ENCODE assay signal across 7 mouse cellular contexts in the genomic region with DNA sequence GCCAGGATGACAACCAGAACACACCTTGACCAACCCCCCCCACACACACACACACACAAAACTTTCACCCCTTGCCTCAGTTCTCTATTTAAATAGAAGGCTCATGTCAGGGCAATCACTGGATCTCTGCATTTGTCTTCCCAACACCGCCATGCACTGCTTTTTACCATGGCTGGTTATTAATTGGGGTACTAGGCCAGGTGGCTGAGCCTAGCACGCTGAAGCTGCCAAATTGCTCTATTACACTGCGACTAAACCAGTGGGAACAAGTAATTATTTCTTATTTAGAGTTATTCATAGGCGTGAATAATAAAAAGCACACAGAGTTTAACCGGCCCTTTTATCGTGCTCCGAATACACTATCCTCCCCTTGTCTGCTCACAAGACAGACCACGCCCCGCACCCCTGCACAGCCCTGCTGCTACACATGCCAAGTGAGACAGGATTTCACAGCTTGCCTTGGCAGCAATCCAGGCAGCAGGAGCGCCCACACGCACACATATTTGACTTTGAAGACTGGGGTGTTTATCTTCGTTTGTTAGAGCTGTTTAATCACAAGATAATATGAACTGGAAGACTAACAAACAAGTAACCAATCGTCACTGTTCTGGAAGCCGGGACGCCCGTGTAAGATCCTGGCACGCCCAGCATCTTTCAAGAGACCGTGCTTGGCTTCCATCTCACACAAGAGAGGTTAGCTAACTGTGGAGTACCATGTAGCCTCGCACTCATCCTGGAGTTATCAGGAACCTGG. TPM values are rescaled to one million over a fixed set of nuclear protein-coding genes. Genes with fewer than 3 reads are reported as not detected.
DNase-seq lines count a peak whose midpoint lies in the region; ATAC-seq and TF ChIP-seq lines count a peak whose summit lies in the region.

No protein-coding gene starts in this region.

- H3K27me3 ChIP-seq in midbrain, postnatal 0 days (ENCODE audit: insufficient read depth, low read length), result no peaks in the 10 kb centered on the region

- no peak overlapping the region for H3K27ac ChIP-seq in midbrain, postnatal 0 days (ENCODE audit: low read depth, low read length)

- peak; percentile 71 for ATAC-seq in midbrain, postnatal 0 days (ENCODE audit: low FRiP score)

- DNase-seq in adrenal gland, postnatal 25 days, result peak; percentile 34
- DNase-seq in cerebellum, postnatal 36 days, result peak; percentile 63 to 69
- peak; percentile 56 to 66 for DNase-seq in heart, adult 18-20 months
- DNase-seq in kidney, adult 8-10 months, result peak; percentile 20 to 24
- DNase-seq in left cerebral cortex, postnatal 36 days (ENCODE audit: low spot score in 2 of 2), result peak; percentile 51 to 63
- peak; percentile 69 for DNase-seq in midbrain, postnatal 0 days (ENCODE audit: low spot score)
- DNase-seq in urinary bladder, adult 2 months (ENCODE audit: low spot score), result peak; percentile 24

- no peaks in the 10 kb centered on the region for H3K4me1 ChIP-seq in midbrain, postnatal 0 days (ENCODE audit: insufficient read depth, low read length)

- intact Hi-C loops in left cerebral cortex, postnatal 36 days (cut with DNase I), result no loop called here

- TF ChIP-seq CTCF in midbrain, postnatal 0 days (IDR thresholded peaks at IDR 0.05), result no peak

- H3K36me3 ChIP-seq in midbrain, postnatal 0 days (ENCODE audit: insufficient read depth, low read length), result no peaks in the 10 kb centered on the region

- no peak overlapping the region for H3K9ac ChIP-seq in midbrain, postnatal 0 days (replicated peaks; ENCODE audit: low read length, poor library complexity, severe bottlenecking)

- peak overlapping the region; percentile 12 for H3K4me2 ChIP-seq in midbrain, postnatal 0 days (ENCODE audit: low read depth, low read length, poor library complexity, severe bottlenecking)

- no peaks in the 10 kb centered on the region for H3K9me3 ChIP-seq in midbrain, postnatal 0 days (ENCODE audit: low read length)

- WGBS in midbrain, postnatal 0 days, result 41% methylated on average over 19 of the region's 19 CpGs

- H3K4me3 ChIP-seq in midbrain, postnatal 0 days (ENCODE audit: low read depth, low read length), result no peak overlapping the region

RNA-seq across cellular contexts. Expression of gene Gtf2a1, which starts 38.3 kb away (rescaled TPM):
- total RNA-seq in adrenal gland, postnatal 25 days (2021), result 39.9 and 50.1 TPM in 2 replicates
- total RNA-seq in heart, adult 18-20 months (2021), result 10 to 100 TPM; 23.1 to 29.9 TPM
- total RNA-seq in left cerebral cortex, postnatal 36 days (2021), result 10 to 100 TPM; 46.1 to 48.6 TPM
- total RNA-seq in midbrain, postnatal 0 days (2014; rRNA removed), result 28.4 and 37.7 TPM in 2 replicates
- 32.6 and 34.0 TPM in 2 replicates for polyA plus RNA-seq in midbrain, postnatal 0 days (2015; fragmentation: Nextera tagmentation; extraction: Ambion mirVana)
- 14.2 and 16.2 TPM in 2 replicates for polyA plus RNA-seq in urinary bladder, adult 2 months (2012; rRNA removed)
